Mouse (Mus musculus) heart, postnatal 0 days (tissue): ENCODE results near the gene Timp2. TPM values are rescaled to one million over a fixed set of nuclear protein-coding genes. Genes with fewer than 3 reads are reported as not detected.

ENCODE experiments used
- ATAC-seq: fragments of 200-750 bp; cut with Nextera tagmentation; 2 replicates; pipeline ENCODE4 v1.8.0; 2017; ENCODE audit warnings: low read depth, moderate number of reproducible peaks, moderate library complexity; ENCODE audit not compliant: insufficient read depth
- DNase-seq: peaks from one replicate; pipeline ENCODE4 v3.0.0-alpha.2; 2016; ENCODE audit warnings: low spot score
- H3K27ac ChIP-seq: fragments of 300-500 bp; sonication (generic); 2 replicates; pipeline ENCODE4 v1.5.1; 2014; ENCODE audit warnings: low read depth, mild to moderate bottlenecking
- H3K27me3 ChIP-seq: fragments of 300-500 bp; sonication (generic); 2 replicates; pipeline ENCODE4 v1.6.1; 2014; ENCODE audit warnings: low read length, mixed read lengths; ENCODE audit not compliant: control insufficient read depth, insufficient read depth
- H3K36me3 ChIP-seq: fragments of 300-500 bp; sonication (generic); replicated peaks from 2 replicates; pipeline ENCODE4 v1.6.1; 2014; ENCODE audit warnings: low read length, mixed read lengths; ENCODE audit not compliant: control insufficient read depth, insufficient read depth
- H3K4me1 ChIP-seq: fragments of 300-500 bp; sonication (generic); 2 replicates; pipeline ENCODE4 v1.6.1; 2014; ENCODE audit warnings: antibody characterized with exemption; ENCODE audit not compliant: control insufficient read depth, insufficient read depth
- H3K4me2 ChIP-seq: fragments of 300-500 bp; sonication (generic); 2 replicates; pipeline ENCODE4 v1.6.1; 2014; ENCODE audit warnings: low read depth, mild to moderate bottlenecking, low read length, moderate library complexity
- H3K4me3 ChIP-seq: fragments of 300-500 bp; sonication (generic); 2 replicates; pipeline ENCODE4 v1.5.1; 2014; ENCODE audit warnings: low read depth, low read length
- H3K9ac ChIP-seq: fragments of 300-500 bp; sonication (generic); replicated peaks from 2 replicates; pipeline ENCODE4 v1.6.1; 2014; ENCODE audit warnings: low read depth, low read length, mixed read lengths
- H3K9me3 ChIP-seq: fragments of 300-500 bp; sonication (generic); replicated peaks from 2 replicates; pipeline ENCODE4 v1.6.1; 2016; ENCODE audit warnings: low read length; ENCODE audit not compliant: control insufficient read depth
- CTCF ChIP-seq: IDR thresholded peaks from 2 replicates; pipeline ENCODE4 v1.5.1; 2016; ENCODE audit warnings: antibody characterized with exemption, control low read depth, low read depth
- EP300 ChIP-seq: IDR thresholded peaks from 2 replicates; pipeline ENCODE4 v1.6.1; 2016; ENCODE audit warnings: antibody characterized with exemption, low read depth
- WGBS: fragments of 180-500 bp; shearing (Covaris S2); extraction: QIAGEN DNeasy Blood & Tissue Kit; methylation state at CpG from one replicate; pipeline ENCODE4 v1.1.7; 2014; 5-methylcytosine and 5-hydroxymethylcytosine counted together
- polyA plus RNA-seq: library from polyadenylated mRNA; unstranded; fragments of >200 nt; fragmentation: Nextera tagmentation; extraction: Ambion mirVana; gene quantifications from 2 replicates; pipeline ENCODE4 v1.2.1, GENCODE M21; 2015
- total RNA-seq: library from RNA; depleted of rRNA; stranded (reverse); fragments of >200 nt; gene quantifications from 2 replicates; pipeline ENCODE4 v1.2.3, GENCODE M21; 2014; ENCODE audit warnings: low replicate concordance

The Timp2 gene
- total and polyA plus RNA-seq, 2 experiments from 2014 or later: 65.5 to 78.5 TPM

DNA sequence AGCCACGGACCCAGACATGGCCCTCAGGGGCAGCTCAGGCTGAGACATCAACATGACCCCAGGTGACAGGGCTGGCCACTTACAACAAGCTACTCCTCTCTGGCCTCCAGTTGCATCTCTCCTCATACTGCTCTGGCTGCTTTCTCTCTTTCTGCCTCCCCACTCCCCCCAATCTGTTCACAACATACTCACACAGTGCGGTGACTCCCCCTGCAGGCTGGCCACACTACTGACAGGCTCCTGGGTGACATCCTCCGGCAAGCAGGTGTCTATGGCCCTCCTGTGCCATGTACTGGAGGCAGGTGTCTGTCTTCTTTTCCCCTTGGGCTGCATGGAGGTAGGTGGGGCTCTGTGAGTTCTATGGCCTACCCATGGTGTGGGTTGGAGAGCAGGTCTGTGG lies 57.6 kb downstream of the Timp2 start:
- Histone ChIP-seq H3K27me3 (no peaks in the 10 kb centered on the region), H3K9me3 (no peaks in the 10 kb centered on the region), H3K36me3 (peaks cover 21% of the 10 kb centered on the region; the same call in 1 of the 2 replicates), H3K27ac (no peak overlapping the region), H3K4me3 (no peak overlapping the region), H3K9ac (no peak overlapping the region), H3K4me2 (no peak overlapping the region), H3K4me1 (no peaks in the 10 kb centered on the region)
- DNase-seq (no peak), ATAC-seq (no peak)
- 85% methylated on average over 3 of the region's 3 CpGs for WGBS
- TF ChIP-seq EP300 (no peak), CTCF (no peak)

DNA sequence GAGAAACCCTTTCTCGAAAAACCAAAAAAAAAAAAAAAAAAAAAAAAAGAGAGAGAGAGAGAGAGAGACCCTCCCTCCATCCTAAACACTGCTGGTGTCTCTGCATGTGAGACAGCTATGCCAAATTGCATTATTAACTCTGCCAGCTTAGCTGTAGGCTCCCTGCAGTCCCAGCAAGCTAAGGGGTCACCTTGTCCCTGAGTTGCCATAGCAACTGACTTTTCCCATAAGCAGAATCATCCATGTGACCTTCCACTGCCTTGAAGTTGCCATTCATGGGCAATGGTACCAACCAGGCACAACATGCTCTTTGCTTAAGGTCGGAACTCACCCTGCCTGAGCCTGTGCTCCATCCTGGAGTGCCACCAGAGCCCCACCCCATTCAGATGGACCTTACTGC lies 60.5 kb downstream of the Timp2 start:
- H3K4me3 ChIP-seq: no peak overlapping the region
- no peak overlapping the region for H3K4me2 ChIP-seq
- no peak overlapping the region for H3K9ac ChIP-seq
- peaks cover 5% of the 10 kb centered on the region; the same call in 1 of the 2 replicates for H3K4me1 ChIP-seq
- no peaks in the 10 kb centered on the region for H3K9me3 ChIP-seq
- WGBS: 62% methylated on average over 2 of the region's 2 CpGs
- ATAC-seq (no peak), DNase-seq (no peak)
- no peak overlapping the region for H3K27ac ChIP-seq
- TF ChIP-seq EP300: no peak
- no peak for TF ChIP-seq CTCF
- H3K27me3 ChIP-seq: no peaks in the 10 kb centered on the region
- H3K36me3 ChIP-seq: no peaks in the 10 kb centered on the region

- peaks cover 14% of the 10 kb centered on the region for H3K4me1 ChIP-seq
- TF ChIP-seq CTCF (no peak), EP300 (no peak)
- H3K9ac ChIP-seq: no peak overlapping the region
- no peaks in the 10 kb centered on the region for H3K27me3 ChIP-seq
- no peak overlapping the region for H3K4me2 ChIP-seq
- WGBS: 62% methylated on average over 6 of the region's 6 CpGs
- no peak overlapping the region for H3K4me3 ChIP-seq
- H3K27ac ChIP-seq: no peak overlapping the region
- no peak for DNase-seq
- no peaks in the 10 kb centered on the region for H3K36me3 ChIP-seq
- H3K9me3 ChIP-seq: no peaks in the 10 kb centered on the region
- ATAC-seq: no peak
Measured at GRCm38 (mm10) chr11:118292671-118293070, 62.9 kb downstream of the Timp2 start.

DNA sequence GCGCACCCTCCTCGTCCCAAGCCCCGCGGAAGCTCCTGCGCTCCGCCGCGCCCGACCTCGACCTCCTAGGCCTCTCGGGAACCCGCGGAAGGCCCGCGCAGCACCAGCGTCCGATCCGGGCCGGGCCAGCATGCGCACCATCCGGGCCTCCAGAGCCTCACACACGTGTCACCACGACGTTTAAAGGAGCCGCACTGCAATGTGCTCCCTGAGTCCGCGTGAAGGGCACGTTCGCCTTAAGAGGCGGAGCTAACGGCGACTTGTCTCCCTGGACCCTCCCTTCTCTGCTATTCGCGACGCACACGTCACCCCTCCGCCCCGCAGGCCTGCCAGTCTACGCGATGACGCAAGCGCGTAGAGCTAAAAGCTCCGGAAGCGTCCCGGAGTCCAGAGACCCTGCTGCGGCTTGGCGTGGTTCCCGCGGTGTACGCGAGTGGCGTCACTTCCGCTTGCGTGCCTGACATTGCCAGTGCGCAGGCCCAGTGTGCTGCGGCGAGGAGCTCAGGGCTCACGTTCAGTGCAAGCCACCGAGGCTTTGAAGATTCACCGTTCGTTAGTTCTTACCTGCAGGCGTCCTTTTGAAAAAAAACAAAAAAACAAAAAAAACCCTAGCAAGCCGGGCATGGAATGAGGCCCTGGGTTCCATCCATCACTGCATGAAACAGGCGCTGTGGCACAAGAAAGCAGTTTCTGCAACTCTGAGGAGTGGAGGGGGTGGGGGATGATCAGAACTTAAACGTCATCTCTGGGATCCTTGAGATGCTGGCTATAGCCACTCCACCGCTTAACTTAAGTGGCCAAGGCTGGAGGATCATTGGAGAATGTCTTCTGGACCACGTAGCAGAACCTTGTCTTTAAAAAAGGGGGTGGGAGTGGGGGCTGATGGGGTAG lies 65.3 kb downstream of the Timp2 start, which contains the start of gene Usp36:
TSS of gene Usp36 (minus strand) at position 246 of the 891 bp plus-strand sequence.
- TF ChIP-seq EP300: peak; percentile 21; the same call in 1 of the 2 replicates
- no peak for TF ChIP-seq CTCF
- H3K27ac ChIP-seq: peak within 1 kb of the TSS; percentile 90
- H3K9ac ChIP-seq: peak within 1 kb of the TSS; percentile 89
- H3K4me1 ChIP-seq: peaks cover 14% of the 10 kb centered on the region
- no peaks in the 10 kb centered on the region for H3K9me3 ChIP-seq
- peak within 1 kb of the TSS; percentile 84 for H3K4me2 ChIP-seq
- peaks cover 21% of the 10 kb centered on the region for H3K36me3 ChIP-seq
- 1% methylated on average over 68 of the region's 68 CpGs for WGBS
- H3K4me3 ChIP-seq: peak within 1 kb of the TSS; percentile 79
- ATAC-seq (peak; percentile 99), DNase-seq (peak; percentile 100)
- no peaks in the 10 kb centered on the region for H3K27me3 ChIP-seq

GRCm38 (mm10) chr11:118289562-118289961 lies 66.0 kb downstream of the Timp2 start:
- Histone ChIP-seq H3K36me3 (peaks cover 28% of the 10 kb centered on the region), H3K9me3 (no peaks in the 10 kb centered on the region), H3K4me2 (peak overlapping the region; percentile 84), H3K4me1 (peaks cover 14% of the 10 kb centered on the region), H3K4me3 (peak overlapping the region; percentile 79), H3K27me3 (no peaks in the 10 kb centered on the region), H3K9ac (peak overlapping the region; percentile 89), H3K27ac (peak overlapping the region; percentile 86)
- under 1% methylated on average over 22 of the region's 22 CpGs for WGBS
- DNase-seq (peak; percentile 17), ATAC-seq (no peak; the same call in 1 of the 2 replicates)
- no peak for TF ChIP-seq CTCF
- TF ChIP-seq EP300: no peak
